Mouse (Mus musculus): ENCODE data around the gene Mgll. TPM values are rescaled to one million over a fixed set of nuclear protein-coding genes. Genes with fewer than 3 reads are reported as not detected.

The Mgll gene
- polyA plus RNA-seq, 1 experiment from 2014 or later: 36.2 TPM

DNA sequence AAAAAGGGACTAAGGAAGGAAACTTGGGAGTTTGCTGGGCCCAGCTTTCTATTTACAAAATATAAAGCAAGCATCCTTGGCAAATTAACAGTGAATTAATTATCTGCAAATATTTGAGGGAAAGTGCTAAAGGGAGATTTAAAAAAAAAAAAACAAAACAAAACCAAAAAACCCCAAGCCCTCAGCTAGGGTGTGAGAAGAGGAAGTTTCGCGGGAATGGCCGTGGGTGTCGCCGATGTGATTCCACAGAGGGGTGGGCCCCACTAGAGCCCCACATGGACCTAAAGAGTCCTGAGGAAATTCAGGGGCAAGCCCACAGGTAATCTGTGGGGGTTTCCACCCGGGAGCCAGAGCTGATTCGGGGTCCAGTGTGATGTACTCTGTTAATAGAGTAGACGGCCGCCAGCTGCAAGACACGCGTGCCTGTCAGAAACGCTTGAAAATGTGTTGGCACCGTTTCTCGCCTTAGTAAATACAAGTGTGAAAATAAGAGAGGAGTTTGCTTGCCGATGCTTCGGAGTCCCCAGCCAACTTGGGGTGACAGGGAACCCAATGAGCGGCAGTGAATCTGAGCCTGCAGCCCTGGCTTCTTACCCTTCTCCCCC is 46.2 kb downstream of the Mgll start:
- Histone ChIP-seq H3K36me3 (replicated peaks) (no peaks in the 10 kb centered on the region), H3K27me3 (replicated peaks) (no peaks in the 10 kb centered on the region), H3K4me3 (no peak overlapping the region), H3K9ac (no peak overlapping the region), H3K27ac (no peak overlapping the region), H3K4me2 (no peak overlapping the region), H3K4me1 (peaks cover 4% of the 10 kb centered on the region; the same call in 1 of the 2 replicates), H3K9me3 (no peaks in the 10 kb centered on the region)
- ATAC-seq (replicated peaks): no peak
- WGBS: 80% methylated on average over 17 of the region's 17 CpGs

DNA sequence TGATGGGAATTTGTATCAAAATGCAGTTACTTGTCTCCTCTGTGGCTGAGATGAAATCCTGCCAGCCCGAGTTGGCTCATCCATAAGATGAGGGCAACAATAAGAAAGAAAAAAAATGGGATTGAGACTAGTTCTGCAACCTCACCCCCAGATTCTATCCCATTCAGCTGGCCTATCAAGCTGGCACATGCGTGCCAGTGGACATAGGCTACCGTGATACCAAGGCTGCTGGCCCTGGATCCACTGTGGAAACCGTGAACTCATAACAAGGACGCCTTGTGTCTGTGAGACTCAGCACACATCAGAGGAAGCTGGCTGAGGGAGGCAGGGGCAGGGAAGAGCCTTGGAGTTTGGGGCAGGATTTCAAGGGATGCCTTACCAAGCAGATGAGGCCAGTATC is 46.8 kb downstream of the Mgll start:
- H3K36me3 ChIP-seq (replicated peaks): no peaks in the 10 kb centered on the region
- WGBS: 80% methylated on average over 5 of the region's 5 CpGs
- H3K4me1 ChIP-seq: peaks cover 4% of the 10 kb centered on the region; the same call in 1 of the 2 replicates
- H3K27ac ChIP-seq: no peak overlapping the region
- no peak overlapping the region for H3K9ac ChIP-seq
- no peak overlapping the region for H3K4me2 ChIP-seq
- H3K4me3 ChIP-seq: no peak overlapping the region
- no peaks in the 10 kb centered on the region for H3K9me3 ChIP-seq
- ATAC-seq (replicated peaks): no peak
- H3K27me3 ChIP-seq (replicated peaks): no peaks in the 10 kb centered on the region

DNA sequence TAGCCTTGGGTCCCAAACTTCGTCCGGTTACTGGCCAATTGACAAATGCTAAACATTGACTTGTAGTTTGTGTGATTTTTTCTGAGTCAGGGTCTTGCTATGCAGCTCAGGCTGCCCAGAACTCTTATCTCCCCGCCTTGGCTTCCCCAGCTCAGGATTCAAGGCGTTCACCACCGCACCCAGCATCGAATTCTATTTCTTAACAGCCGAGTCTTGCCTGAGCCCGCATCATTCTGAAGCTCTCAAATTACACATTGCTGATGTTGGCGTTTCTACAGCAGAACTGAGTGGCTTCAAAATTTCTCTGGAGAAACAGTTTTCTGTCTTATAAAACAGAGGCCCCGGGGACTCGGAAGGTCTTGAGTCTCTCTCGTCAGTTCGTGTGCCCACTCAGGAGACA is 47.8 kb downstream of the Mgll start:
- Histone ChIP-seq H3K4me3 (no peak overlapping the region), H3K4me2 (no peak overlapping the region), H3K27ac (no peak overlapping the region), H3K4me1 (0 out of 2 replicates have a peak, but pooled peaks cover 4% of the 10 kb centered on the region), H3K9me3 (no peaks in the 10 kb centered on the region), H3K9ac (no peak overlapping the region), H3K36me3 (replicated peaks) (no peaks in the 10 kb centered on the region), H3K27me3 (replicated peaks) (no peaks in the 10 kb centered on the region)
- no peak for ATAC-seq (replicated peaks)
- 91% methylated on average over 13 of the region's 13 CpGs for WGBS

DNA sequence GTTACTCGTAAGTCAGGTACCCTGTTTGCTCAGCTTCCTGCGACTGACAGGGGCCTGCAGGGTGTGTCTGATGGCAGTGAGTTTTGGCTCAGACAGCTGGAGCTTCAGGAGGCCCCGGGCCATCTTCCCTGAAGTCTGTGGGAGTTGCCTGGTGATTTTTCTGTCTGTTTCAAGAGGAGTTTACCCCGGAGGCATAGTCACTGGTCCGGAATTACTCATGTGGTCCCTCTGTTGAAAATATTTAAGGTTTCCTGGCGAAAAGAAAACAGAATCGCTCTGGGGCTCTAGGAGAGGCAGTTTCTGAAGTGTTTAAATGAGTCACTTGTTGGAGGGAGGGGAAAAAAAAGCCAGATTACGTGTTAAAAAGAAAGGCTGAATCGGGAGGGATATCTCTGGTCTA is 49.8 kb downstream of the Mgll start:
- H3K9me3 ChIP-seq: no peaks in the 10 kb centered on the region
- H3K4me3 ChIP-seq: no peak overlapping the region
- H3K4me1 ChIP-seq: 0 out of 2 replicates have a peak, but pooled peaks cover 4% of the 10 kb centered on the region
- H3K27ac ChIP-seq: no peak overlapping the region
- ATAC-seq (replicated peaks): no peak
- WGBS: 77% methylated on average over 9 of the region's 9 CpGs
- no peak overlapping the region for H3K4me2 ChIP-seq
- H3K9ac ChIP-seq: no peak overlapping the region
- no peaks in the 10 kb centered on the region for H3K36me3 ChIP-seq (replicated peaks)
- no peaks in the 10 kb centered on the region for H3K27me3 ChIP-seq (replicated peaks)

DNA sequence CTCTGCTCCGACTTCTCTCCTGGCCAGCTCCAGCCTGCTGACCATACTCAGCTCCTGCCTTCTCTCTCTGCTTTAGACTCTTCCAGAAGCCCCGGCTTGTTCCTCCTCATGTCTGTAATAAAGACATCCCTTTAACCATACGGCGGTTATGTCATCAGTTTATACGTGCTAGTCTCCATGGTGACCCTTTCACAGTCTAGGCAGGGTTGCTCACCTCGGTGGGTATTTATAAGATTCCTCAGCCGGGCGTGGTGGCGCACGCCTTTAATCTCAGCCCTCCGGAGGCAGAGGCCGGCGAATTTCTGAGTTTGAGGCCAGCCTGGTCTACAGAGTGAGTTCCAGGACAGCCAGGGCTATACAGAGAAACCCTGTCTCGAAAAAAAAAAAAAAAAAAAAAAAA is 51.1 kb downstream of the Mgll start:
- H3K9ac ChIP-seq: no peak overlapping the region
- 67% methylated on average over 14 of the region's 14 CpGs for WGBS

DNA sequence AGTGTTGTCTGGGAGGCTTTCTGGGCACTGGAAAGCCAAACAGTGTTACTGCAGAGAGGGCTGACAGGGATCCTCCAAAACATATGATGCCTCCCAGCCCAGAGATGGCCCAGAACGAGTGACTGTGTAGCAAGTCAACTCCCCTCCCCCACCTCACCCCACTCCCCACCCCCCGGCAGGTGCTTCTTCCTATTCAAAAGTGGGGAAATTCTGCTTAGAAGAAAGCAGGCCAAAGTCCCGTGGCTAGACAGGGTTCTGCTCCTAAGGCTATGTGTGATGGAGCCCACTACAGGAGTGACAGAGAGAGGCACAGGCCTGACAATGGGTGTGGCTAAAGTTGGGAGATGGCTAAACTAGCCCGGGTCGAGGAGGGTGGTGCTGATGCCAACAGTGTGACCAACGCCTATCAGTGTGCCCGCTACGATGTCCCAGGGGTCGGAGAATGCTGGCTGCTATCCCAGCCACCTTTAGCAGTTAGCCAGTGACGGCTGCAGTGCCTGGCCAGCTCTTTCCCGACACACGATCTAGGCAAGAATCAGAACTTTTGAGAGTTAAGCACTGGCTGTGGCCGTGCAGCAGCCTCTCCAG is 52.2 kb downstream of the Mgll start:
- H3K9me3 ChIP-seq: no peaks in the 10 kb centered on the region
- no peak overlapping the region for H3K27ac ChIP-seq
- 0 out of 2 replicates have a peak, but pooled peaks cover 4% of the 10 kb centered on the region for H3K4me1 ChIP-seq
- H3K27me3 ChIP-seq (replicated peaks): no peaks in the 10 kb centered on the region
- 60% methylated on average over 13 of the region's 13 CpGs for WGBS
- no peak overlapping the region for H3K4me2 ChIP-seq
- no peak overlapping the region for H3K4me3 ChIP-seq
- no peak for ATAC-seq (replicated peaks)
- H3K9ac ChIP-seq: no peak overlapping the region
- no peaks in the 10 kb centered on the region for H3K36me3 ChIP-seq (replicated peaks)

More for the DNA sequence above, 51.1 kb downstream of the Mgll start:
- H3K27me3 ChIP-seq (replicated peaks): no peaks in the 10 kb centered on the region
- H3K9me3 ChIP-seq: no peaks in the 10 kb centered on the region
- ATAC-seq (replicated peaks): no peak
- no peak overlapping the region for H3K27ac ChIP-seq
- H3K4me2 ChIP-seq: no peak overlapping the region
- no peak overlapping the region for H3K4me3 ChIP-seq
- no peaks in the 10 kb centered on the region for H3K36me3 ChIP-seq (replicated peaks)
- 0 out of 2 replicates have a peak, but pooled peaks cover 4% of the 10 kb centered on the region for H3K4me1 ChIP-seq

DNA sequence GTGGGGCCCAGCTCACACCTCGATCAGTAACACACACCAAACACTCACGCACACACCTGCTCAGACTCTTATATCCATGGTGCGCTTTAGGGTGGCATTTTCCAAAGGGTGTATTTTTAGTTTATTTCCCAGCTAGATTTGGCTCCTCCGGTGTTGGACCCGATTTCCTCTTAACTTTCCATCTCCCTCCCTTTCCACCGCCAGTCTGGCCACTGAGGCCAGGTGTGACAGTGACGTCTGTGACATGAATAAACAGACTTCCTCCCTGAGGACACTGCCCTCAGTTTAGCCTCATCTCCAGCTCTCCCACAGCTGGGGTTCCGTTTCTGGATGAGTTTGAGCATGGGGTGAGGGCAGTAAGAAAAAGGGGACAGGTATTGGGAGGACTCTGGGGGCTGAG is 52.8 kb downstream of the Mgll start:
- no peaks in the 10 kb centered on the region for H3K9me3 ChIP-seq
- H3K27ac ChIP-seq: no peak overlapping the region
- H3K36me3 ChIP-seq (replicated peaks): no peaks in the 10 kb centered on the region
- H3K4me3 ChIP-seq: no peak overlapping the region
- 76% methylated on average over 8 of the region's 8 CpGs for WGBS
- no peak overlapping the region for H3K4me2 ChIP-seq
- 0 out of 2 replicates have a peak, but pooled peaks cover 4% of the 10 kb centered on the region for H3K4me1 ChIP-seq
- no peak overlapping the region for H3K9ac ChIP-seq
- no peak for ATAC-seq (replicated peaks)
- no peaks in the 10 kb centered on the region for H3K27me3 ChIP-seq (replicated peaks)

DNA sequence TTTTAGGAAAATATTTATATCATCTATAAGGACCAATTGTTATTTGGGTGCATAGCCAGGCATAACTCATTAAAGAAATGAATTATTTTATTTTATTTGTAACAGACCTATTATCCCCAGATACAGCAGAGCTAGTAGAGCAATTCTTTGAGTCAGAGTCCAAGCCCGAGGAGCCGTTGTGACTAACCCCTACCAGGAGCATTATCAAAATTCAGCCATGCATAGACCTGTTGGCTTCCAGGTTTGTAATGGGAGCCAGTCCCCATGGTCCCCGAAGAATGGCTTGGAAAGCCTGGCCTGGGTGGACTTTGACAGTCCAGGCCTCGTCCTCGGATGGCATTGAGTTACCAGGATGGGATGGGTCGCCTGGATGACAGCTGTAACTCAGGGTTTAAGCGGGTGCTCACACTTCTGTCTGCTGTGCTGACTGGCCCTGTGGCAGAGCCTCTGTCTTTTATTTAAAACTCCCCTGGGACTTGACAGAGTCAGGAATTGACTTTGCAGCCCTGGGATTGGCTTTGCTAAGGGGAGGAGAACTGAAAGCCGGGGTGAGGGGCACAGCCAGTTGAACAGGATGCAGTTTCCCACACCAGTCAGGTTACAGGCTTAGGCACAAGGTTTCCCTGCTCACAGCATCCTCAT is 54.0 kb downstream of the Mgll start:
- ATAC-seq (replicated peaks): no peak
- 26% methylated on average over 8 of the region's 8 CpGs for WGBS
- Histone ChIP-seq H3K4me3 (no peak overlapping the region), H3K27ac (no peak overlapping the region), H3K4me1 (0 out of 2 replicates have a peak, but pooled peaks cover 4% of the 10 kb centered on the region), H3K9me3 (no peaks in the 10 kb centered on the region), H3K4me2 (no peak overlapping the region), H3K36me3 (replicated peaks) (no peaks in the 10 kb centered on the region), H3K9ac (no peak overlapping the region), H3K27me3 (replicated peaks) (no peaks in the 10 kb centered on the region)

DNA sequence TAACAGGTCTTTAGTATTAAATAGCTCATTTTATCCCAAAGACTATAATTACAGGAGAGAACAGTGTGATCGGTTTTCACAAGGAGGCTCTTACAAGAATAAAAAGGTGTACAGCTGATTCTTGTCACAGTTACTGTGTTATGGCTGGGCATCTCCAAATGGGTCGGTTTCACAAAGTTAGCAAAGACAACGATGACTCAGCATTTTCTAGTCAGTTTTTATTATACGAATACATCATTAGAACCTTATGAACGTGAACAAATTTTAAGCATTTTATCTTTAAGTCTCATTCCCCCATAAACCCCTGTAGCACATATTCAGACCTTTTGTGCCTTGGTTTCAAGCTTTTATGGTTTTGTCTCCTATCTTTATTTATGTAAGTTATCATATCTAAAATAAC is 55.5 kb downstream of the Mgll start:
- Histone ChIP-seq H3K27me3 (replicated peaks) (no peaks in the 10 kb centered on the region), H3K4me2 (no peak overlapping the region), H3K36me3 (replicated peaks) (no peaks in the 10 kb centered on the region), H3K27ac (no peak overlapping the region), H3K9me3 (no peaks in the 10 kb centered on the region), H3K4me1 (0 out of 2 replicates have a peak, but pooled peaks cover 4% of the 10 kb centered on the region), H3K9ac (no peak overlapping the region), H3K4me3 (no peak overlapping the region)
- no peak for ATAC-seq (replicated peaks)
- 88% methylated on average over 5 of the region's 5 CpGs for WGBS

DNA sequence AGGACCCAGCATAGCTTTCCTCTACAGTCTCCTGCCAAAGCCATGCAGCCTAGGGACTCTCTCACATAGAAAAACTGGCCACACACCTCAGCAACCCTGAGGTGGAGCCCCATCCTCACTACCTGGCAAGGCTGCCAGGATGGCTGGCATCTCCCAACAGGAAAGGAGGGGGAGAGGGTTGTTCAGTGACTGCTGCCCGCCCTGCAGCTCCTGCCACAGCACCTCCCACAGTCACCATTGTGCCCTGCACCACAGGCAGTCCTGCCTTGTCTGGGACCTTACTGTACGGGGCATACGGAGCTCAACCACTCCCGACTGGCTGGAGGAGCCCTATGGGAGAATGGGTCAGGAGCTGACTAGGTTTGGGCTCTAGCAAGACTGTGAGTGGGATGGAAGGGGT is 57.7 kb downstream of the Mgll start:
- H3K36me3 ChIP-seq (replicated peaks): no peaks in the 10 kb centered on the region
- peaks cover 8% of the 10 kb centered on the region; the same call in 1 of the 2 replicates for H3K4me1 ChIP-seq
- H3K9ac ChIP-seq: no peak overlapping the region
- no peaks in the 10 kb centered on the region for H3K9me3 ChIP-seq
- 39% methylated on average over 4 of the region's 4 CpGs for WGBS
- no peak overlapping the region for H3K4me3 ChIP-seq
- no peak overlapping the region for H3K27ac ChIP-seq
- ATAC-seq (replicated peaks): no peak
- H3K4me2 ChIP-seq: no peak overlapping the region
- H3K27me3 ChIP-seq (replicated peaks): no peaks in the 10 kb centered on the region

DNA sequence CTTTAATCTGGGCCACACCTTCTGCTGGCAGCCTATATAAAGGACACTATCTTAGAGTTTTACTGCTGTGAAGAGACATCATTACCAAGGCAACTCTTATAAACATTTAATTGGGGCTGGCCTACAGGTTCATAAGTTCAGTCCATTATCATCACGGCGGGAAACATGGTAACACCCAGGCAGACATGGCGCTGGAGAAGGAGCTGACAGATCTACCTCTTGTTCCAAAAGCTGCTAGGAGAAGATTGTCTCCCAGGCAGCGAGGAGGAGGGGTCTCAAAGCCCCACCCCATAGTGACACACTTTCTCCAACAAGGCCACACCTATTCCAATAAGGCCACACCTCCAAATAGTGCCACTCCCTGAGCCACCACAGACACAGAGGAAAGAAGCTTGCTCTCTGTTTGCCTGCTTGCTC is 58.8 kb downstream of the Mgll start:
- no peaks in the 10 kb centered on the region for H3K27me3 ChIP-seq (replicated peaks)
- H3K36me3 ChIP-seq (replicated peaks): no peaks in the 10 kb centered on the region
- ATAC-seq (replicated peaks): no peak
- no peak overlapping the region for H3K4me3 ChIP-seq
- no peak overlapping the region for H3K27ac ChIP-seq
- WGBS: 52% methylated on average over 4 of the region's 4 CpGs
- H3K9me3 ChIP-seq: no peaks in the 10 kb centered on the region
- H3K4me2 ChIP-seq: no peak overlapping the region
- peaks cover 17% of the 10 kb centered on the region for H3K4me1 ChIP-seq
- no peak overlapping the region for H3K9ac ChIP-seq

DNA sequence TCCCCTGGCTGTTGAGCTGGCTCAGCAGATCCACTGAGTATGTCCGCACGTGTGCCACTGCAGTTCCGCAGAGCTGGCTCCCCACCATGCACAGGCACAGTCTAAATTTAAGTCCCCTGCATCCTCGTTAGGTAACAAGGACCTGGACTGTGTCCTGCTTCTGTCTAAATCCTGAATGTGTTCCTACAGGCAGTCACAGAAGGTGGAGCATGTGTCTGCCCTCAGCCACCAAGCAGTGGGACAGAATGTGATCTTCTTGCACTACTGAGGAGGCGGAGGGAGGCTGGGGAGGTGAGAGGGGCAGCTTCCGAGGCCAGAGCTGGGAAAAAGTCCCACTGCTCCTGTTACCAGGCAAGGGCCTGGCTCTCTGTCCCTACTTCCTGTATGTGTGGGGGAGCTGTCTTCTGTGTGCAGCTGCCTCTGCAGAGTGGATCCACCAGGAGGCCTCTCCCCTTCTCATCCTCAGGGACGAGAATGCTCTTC is 60.5 kb downstream of the Mgll start:
- Histone ChIP-seq H3K9me3 (no peaks in the 10 kb centered on the region), H3K4me1 (peaks cover 25% of the 10 kb centered on the region), H3K4me2 (no peak overlapping the region), H3K27ac (no peak overlapping the region), H3K4me3 (no peak overlapping the region), H3K36me3 (replicated peaks) (no peaks in the 10 kb centered on the region), H3K27me3 (replicated peaks) (no peaks in the 10 kb centered on the region), H3K9ac (no peak overlapping the region)
- WGBS: 66% methylated on average over 7 of the region's 7 CpGs
- no peak for ATAC-seq (replicated peaks)
